Mouse (Mus musculus) lung, postnatal 0 days (tissue): Measurements from ENCODE around the gene Fgf3.

Source experiments
- CTCF ChIP-seq: IDR thresholded peaks from 2 replicates; pipeline ENCODE4 v1.5.1; 2016; ENCODE audit warnings: antibody characterized with exemption, mild to moderate bottlenecking
- EP300 ChIP-seq: IDR thresholded peaks from 2 replicates; pipeline ENCODE4 v1.6.1; 2016; ENCODE audit warnings: antibody characterized with exemption, mild to moderate bottlenecking, control low read depth

- TF ChIP-seq CTCF (no peak), EP300 (no peak)
These were observed 35.3 kb downstream of the Fgf3 start for GRCm38 (mm10) chr7:144873160-144873559.
